Mouse (Mus musculus) CH12.LX (cell line): ENCODE results near the gene Kbtbd8. TPM values are rescaled to one million over a fixed set of nuclear protein-coding genes. Genes with fewer than 3 reads are reported as not detected.

Experiments
- DNase-seq: peaks from one replicate; pipeline ENCODE4 v3.0.0-alpha.2; 2013; ENCODE audit errors: extremely low read depth
- H3K27ac ChIP-seq: 2 replicates; pipeline ENCODE4 v1.5.1; 2012; ENCODE audit warnings: low read depth, mild to moderate bottlenecking, control low read depth, moderate library complexity; ENCODE audit not compliant: insufficient read depth
- H3K27me3 ChIP-seq: replicated peaks from 2 replicates; pipeline ENCODE3; 2012; ENCODE audit warnings: inconsistent platforms
- H3K36me3 ChIP-seq, 2 experiments: replicated peaks in 1 of 2; 2 replicates each; pipeline versions ENCODE3 to v1.6.1; 2012; ENCODE audit warnings: inconsistent platforms in 1 of 2, low read length in 1 of 2, mild to moderate bottlenecking in 1 of 2, mixed read lengths in 1 of 2, moderate library complexity in 1 of 2; ENCODE audit not compliant: control insufficient read depth in 1 of 2, insufficient read depth in 1 of 2
- H3K4me1 ChIP-seq, 2 experiments: 2 replicates each; pipeline ENCODE4 v1.6.1; 2012; ENCODE audit warnings: inconsistent platforms in 1 of 2, moderate library complexity in 1 of 2; ENCODE audit not compliant: insufficient read depth in 2 of 2, control insufficient read depth in 1 of 2
- H3K4me2 ChIP-seq: 2 replicates; pipeline ENCODE4 v1.6.1; 2012; ENCODE audit warnings: low read depth, mild to moderate bottlenecking, control low read depth; ENCODE audit not compliant: poor library complexity, insufficient read depth, severe bottlenecking
- H3K4me3 ChIP-seq, 3 experiments: fragments of 150-350 bp in 1 of 3; sonication (generic) in 1 of 3; replicated peaks in 1 of 3; 2 replicates each; pipeline versions ENCODE3 to v1.5.1; 2011 to 2012; ENCODE audit warnings: low read depth in 2 of 3, low read length in 2 of 3, mild to moderate bottlenecking in 2 of 3, moderate library complexity in 2 of 3, control low read depth in 1 of 3, improper control_type of control experiment in 1 of 3, inconsistent platforms in 1 of 3, mixed read lengths in 1 of 3; ENCODE audit not compliant: poor library complexity in 1 of 3
- H3K79me2 ChIP-seq: replicated peaks from 2 replicates; pipeline ENCODE4 v1.6.1; 2012; ENCODE audit warnings: mild to moderate bottlenecking, moderate library complexity; ENCODE audit not compliant: control insufficient read depth, poor library complexity, insufficient read depth, severe bottlenecking; ENCODE audit errors: extremely low read depth
- H3K9ac ChIP-seq: 2 replicates; pipeline ENCODE4 v1.6.1; 2012; ENCODE audit warnings: low read depth, mild to moderate bottlenecking, control low read depth, moderate library complexity; ENCODE audit not compliant: insufficient read depth
- H3K9me3 ChIP-seq: replicated peaks from 2 replicates; pipeline ENCODE3; 2012; ENCODE audit warnings: low read length, inconsistent platforms, mixed read lengths
- BHLHE40 ChIP-seq: IDR thresholded peaks from 2 replicates; pipeline ENCODE4 v1.6.1; 2011; ENCODE audit warnings: mild to moderate bottlenecking, low read depth, low read length, improper control_type of control experiment
- CHD2 ChIP-seq: IDR thresholded peaks from 2 replicates; pipeline ENCODE4 v1.6.1; 2011; ENCODE audit warnings: low read length, improper control_type of control experiment
- CTCF ChIP-seq, 2 experiments: IDR thresholded peaks in 1 of 2; conservative IDR thresholded peaks in 1 of 2; 2 replicates each; pipeline ENCODE4 v1.5.1; 2011 to 2012; ENCODE audit warnings: low read depth in 2 of 2, low read length in 2 of 2, improper control_type of control experiment in 1 of 2, inconsistent platforms in 1 of 2, mild to moderate bottlenecking in 1 of 2, moderate library complexity in 1 of 2
- E2F4 ChIP-seq: IDR thresholded peaks from 2 replicates; pipeline ENCODE4 v1.6.1; 2011; ENCODE audit warnings: low read depth, low read length, improper control_type of control experiment; ENCODE audit not compliant: insufficient replicate concordance
- EP300 ChIP-seq: IDR thresholded peaks from 2 replicates; pipeline ENCODE4 v1.6.1; 2011; ENCODE audit warnings: low read length, improper control_type of control experiment
- IRF4 ChIP-seq: IDR thresholded peaks from 2 replicates; pipeline ENCODE4 v1.6.1; 2014; ENCODE audit warnings: low read depth, mild to moderate bottlenecking, inconsistent platforms, low read length, improper control_type of control experiment
- JUN ChIP-seq: IDR thresholded peaks from 2 replicates; pipeline ENCODE4 v1.6.1; 2011; ENCODE audit warnings: low read depth, mild to moderate bottlenecking, low read length, improper control_type of control experiment, moderate library complexity; ENCODE audit not compliant: insufficient read depth
- KAT2A ChIP-seq: IDR thresholded peaks from 2 replicates; pipeline ENCODE4 v1.6.1; 2012; ENCODE audit warnings: low read length, improper control_type of control experiment, inconsistent platforms; ENCODE audit not compliant: insufficient replicate concordance
- MAFK ChIP-seq: IDR thresholded peaks from 2 replicates; pipeline ENCODE4 v1.6.1; 2011; ENCODE audit warnings: low read length, improper control_type of control experiment; ENCODE audit not compliant: insufficient replicate concordance
- MAX ChIP-seq: IDR thresholded peaks from 2 replicates; pipeline ENCODE4 v1.6.1; 2011; ENCODE audit warnings: low read length, improper control_type of control experiment
- MXI1 ChIP-seq: IDR thresholded peaks from 2 replicates; pipeline ENCODE4 v1.6.1; 2011; ENCODE audit warnings: mild to moderate bottlenecking, low read depth, low read length, improper control_type of control experiment
- NELFE ChIP-seq: IDR thresholded peaks from 2 replicates; pipeline ENCODE4 v1.6.1; 2011; ENCODE audit warnings: low read depth, low read length, improper control_type of control experiment
- PAX5 ChIP-seq: IDR thresholded peaks from 2 replicates; pipeline ENCODE4 v1.6.1; 2012; ENCODE audit warnings: low read length, inconsistent platforms, mixed read lengths
- RAD21 ChIP-seq: IDR thresholded peaks from 2 replicates; pipeline ENCODE4 v1.6.1; 2011; ENCODE audit warnings: low read depth, mild to moderate bottlenecking, low read length, improper control_type of control experiment, moderate library complexity
- RCOR1 ChIP-seq: conservative IDR thresholded peaks from 2 replicates; pipeline ENCODE4 v1.6.1; 2012; ENCODE audit warnings: low read depth, mild to moderate bottlenecking, inconsistent platforms, low read length, improper control_type of control experiment
- SIN3A ChIP-seq: IDR thresholded peaks from 2 replicates; pipeline ENCODE4 v1.6.1; 2012; ENCODE audit warnings: low read length, improper control_type of control experiment, inconsistent platforms
- SMC3 ChIP-seq: IDR thresholded peaks from 2 replicates; pipeline ENCODE4 v1.6.1; 2011; ENCODE audit warnings: low read depth, low read length, improper control_type of control experiment
- TBP ChIP-seq: conservative IDR thresholded peaks from 2 replicates; pipeline ENCODE4 v1.6.1; 2011; ENCODE audit warnings: low read depth, low read length, improper control_type of control experiment
- UBTF ChIP-seq: IDR thresholded peaks from 2 replicates; pipeline ENCODE4 v1.6.1; 2012; ENCODE audit warnings: low read depth, mild to moderate bottlenecking, inconsistent platforms, low read length, improper control_type of control experiment, moderate library complexity
- ZC3H11A ChIP-seq: IDR thresholded peaks from 2 replicates; pipeline ENCODE4 v1.6.1; 2012; ENCODE audit warnings: low read depth, mild to moderate bottlenecking, inconsistent platforms, low read length, improper control_type of control experiment
- ZKSCAN1 ChIP-seq: IDR thresholded peaks from 2 replicates; pipeline ENCODE4 v1.6.1; 2012; ENCODE audit warnings: low read depth, inconsistent platforms, low read length, improper control_type of control experiment, borderline replicate concordance
- ZMIZ1 ChIP-seq: IDR thresholded peaks from 2 replicates; pipeline ENCODE4 v1.6.1; 2012; ENCODE audit warnings: low read depth, mild to moderate bottlenecking, inconsistent platforms, low read length, improper control_type of control experiment
- ZNF384 ChIP-seq: IDR thresholded peaks from 2 replicates; pipeline ENCODE4 v1.6.1; 2012; ENCODE audit warnings: low read depth, low read length, improper control_type of control experiment, inconsistent platforms
- dilution Hi-C: fragments of 300-500 bp; cut with MboI; formaldehyde crosslinking; loops from 2 replicates; pipeline ENCODE4 v1.14.3; 2020; ENCODE audit warnings: low sequenced_read_pairs; ENCODE audit not compliant: extremely low pct_unique_long_range_greater_than_20kb, extremely low pct_ligation_motif_present
- in situ Hi-C: fragments of 300-500 bp; cut with MboI; formaldehyde crosslinking; loops from 3 replicates; pipeline ENCODE4 v1.14.3; 2019; ENCODE audit warnings: low sequenced_read_pairs, low pct_ligation_motif_present, low pct_unique_long_range_greater_than_20kb, mixed read lengths
- polyA plus RNA-seq: library from polyadenylated mRNA; unstranded; fragments of >175 nt; gene quantifications from 2 replicates; pipeline ENCODE4 v1.2.1, GENCODE M21; 2012; ENCODE audit warnings: low read depth; ENCODE audit not compliant: insufficient read length
- total RNA-seq, 2 experiments: library from RNA; depleted of rRNA; stranded (reverse); fragments of 300-350 nt in 1 of 2; fragments of >200 nt in 1 of 2; gene quantifications; 2 replicates each; pipeline ENCODE4 v1.2.3; 2012 to 2014

Kbtbd8 gene
- total and polyA plus RNA-seq, 3 experiments = 1.9 to 12.3 (median 5.0) TPM

DNA sequence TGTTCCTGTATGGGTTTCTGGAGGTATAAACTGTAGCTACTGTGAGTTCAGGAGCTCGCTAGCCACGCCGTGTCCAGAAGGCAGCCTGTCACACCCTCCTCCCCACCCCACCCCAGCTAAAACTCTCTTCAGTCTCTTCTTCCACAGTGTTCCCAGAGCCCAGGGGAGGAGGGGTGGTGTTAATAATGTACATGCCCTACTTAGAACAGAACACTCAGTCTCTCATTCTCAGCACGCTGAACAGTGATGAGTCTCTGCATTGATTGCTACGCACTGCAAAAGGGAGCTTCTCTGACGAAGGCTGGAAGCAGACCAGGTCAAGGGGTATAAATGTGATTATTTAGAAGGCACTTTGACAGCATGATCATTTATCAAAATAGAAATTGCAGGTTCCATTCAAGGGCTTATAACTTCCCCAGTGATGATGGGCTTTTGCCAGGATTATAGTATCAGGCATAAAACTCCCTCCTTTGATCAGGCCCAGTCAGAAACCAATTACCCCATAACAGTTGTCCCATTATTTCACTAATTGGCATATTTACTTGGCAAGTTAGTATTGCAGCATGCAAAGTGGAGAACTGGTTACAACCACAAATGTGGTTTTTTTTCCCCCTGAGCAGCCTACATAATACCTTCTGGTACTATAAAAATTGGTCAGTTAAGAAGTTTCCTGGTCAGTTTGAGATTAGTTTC is 29.7 kb upstream of the Kbtbd8 start:
- H3K27ac ChIP-seq = no peak overlapping the region
- TF ChIP-seq PAX5 (no peak), MAX (no peak), ZC3H11A (no peak), JUN (no peak), MAFK (no peak), ZKSCAN1 (no peak), KAT2A (no peak), BHLHE40 (no peak), EP300 (no peak)
- no peaks in the 10 kb centered on the region for H3K9me3 ChIP-seq
- no peak overlapping the region for H3K4me3 ChIP-seq
- no peaks in the 10 kb centered on the region for H3K27me3 ChIP-seq
- H3K9ac ChIP-seq = no peak overlapping the region
- no peak overlapping the region for H3K4me2 ChIP-seq
- no peaks in the 10 kb centered on the region for H3K4me1 ChIP-seq
- DNase-seq = no peak
- dilution Hi-C loops = no loop called here
- H3K36me3 ChIP-seq = no peaks in the 10 kb centered on the region
- in situ Hi-C loops = no loop called here
- H3K79me2 ChIP-seq = no peaks in the 10 kb centered on the region

DNA sequence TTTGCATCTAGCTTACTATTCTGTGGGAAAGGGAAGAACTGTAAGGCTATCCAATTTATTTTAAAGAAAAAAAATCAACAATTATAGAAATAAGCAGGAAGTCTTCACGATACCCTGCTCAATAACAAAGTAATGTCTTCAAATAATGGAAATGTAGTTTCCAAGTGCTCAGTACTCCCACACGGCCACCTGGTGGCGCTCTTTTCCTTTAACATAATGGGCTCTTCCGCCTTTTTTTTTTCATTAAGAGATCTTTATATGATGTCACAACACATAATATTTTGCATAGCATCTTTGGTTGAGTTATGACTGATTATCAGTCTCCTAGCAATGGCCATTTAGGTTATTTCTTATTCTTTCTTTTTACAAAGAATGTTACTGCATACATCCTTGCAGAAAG is 29.0 kb upstream of the Kbtbd8 start:
- peak; percentile 42 for DNase-seq
- in situ Hi-C loops = no loop called here

DNA sequence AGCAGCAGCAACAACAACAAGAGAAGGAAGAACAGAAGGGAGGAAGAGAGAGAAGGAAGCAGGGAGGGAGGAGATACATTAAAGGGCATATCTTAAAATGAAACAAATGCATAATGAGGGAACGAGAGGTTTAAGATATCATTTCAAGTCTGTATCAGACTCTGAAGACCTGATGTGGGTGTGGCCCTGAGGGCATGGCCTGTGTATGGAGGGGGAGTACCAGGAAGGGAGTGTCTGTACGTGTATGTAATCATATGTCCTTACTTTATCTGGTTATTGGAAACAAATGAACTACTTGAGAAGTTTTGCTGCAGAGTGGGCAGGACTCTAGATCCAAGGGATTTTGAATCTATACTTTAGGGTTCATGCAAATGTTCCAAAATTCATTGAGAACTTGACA is 22.3 kb upstream of the Kbtbd8 start:
- Histone ChIP-seq H3K9me3 (no peaks in the 10 kb centered on the region), H3K4me3 (no peak overlapping the region), H3K9ac (no peak overlapping the region), H3K4me1 (peaks cover 0 to 4% of the 10 kb centered on the region in 2 experiments; a peak in 2 of 4 replicates), H3K79me2 (no peaks in the 10 kb centered on the region), H3K36me3 (no peaks in the 10 kb centered on the region), H3K27me3 (no peaks in the 10 kb centered on the region), H3K4me2 (no peak overlapping the region), H3K27ac (no peak overlapping the region)
- in situ Hi-C loops = no loop called here
- no peak for DNase-seq
- dilution Hi-C loops = no loop called here
- TF ChIP-seq RCOR1 (no peak), ZMIZ1 (no peak), TBP (no peak), MAFK (no peak), UBTF (no peak), E2F4 (no peak), MXI1 (no peak), IRF4 (no peak), CHD2 (no peak), NELFE (no peak)

More for the DNA sequence above, 29.0 kb upstream of the Kbtbd8 start:
- Histone ChIP-seq H3K79me2 (no peaks in the 10 kb centered on the region), H3K4me3 (no peak overlapping the region), H3K9ac (no peak overlapping the region), H3K9me3 (no peaks in the 10 kb centered on the region), H3K27ac (no peak overlapping the region), H3K4me2 (no peak overlapping the region), H3K36me3 (no peaks in the 10 kb centered on the region), H3K4me1 (no peaks in the 10 kb centered on the region), H3K27me3 (no peaks in the 10 kb centered on the region)
- no peak for TF ChIP-seq SIN3A
- TF ChIP-seq SMC3 = peak; percentile 25; the same call in 1 of the 2 replicates
- peak; percentile 27 for TF ChIP-seq RAD21
- peak; percentile 35 to 56; a peak in 3 of 4 replicates for TF ChIP-seq CTCF (conservative IDR thresholded peaks at IDR 0.05 in 1 of 2, IDR thresholded peaks at IDR 0.05 in 1 of 2; ENCODE audit: low read depth in 2 of 2, low read length in 2 of 2)
- peak; percentile 88 for TF ChIP-seq ZNF384
- dilution Hi-C loops = no loop called here
